Mouse (Mus musculus): ENCODE results near the gene Zbtb7b.

Zbtb7b gene

DNA sequence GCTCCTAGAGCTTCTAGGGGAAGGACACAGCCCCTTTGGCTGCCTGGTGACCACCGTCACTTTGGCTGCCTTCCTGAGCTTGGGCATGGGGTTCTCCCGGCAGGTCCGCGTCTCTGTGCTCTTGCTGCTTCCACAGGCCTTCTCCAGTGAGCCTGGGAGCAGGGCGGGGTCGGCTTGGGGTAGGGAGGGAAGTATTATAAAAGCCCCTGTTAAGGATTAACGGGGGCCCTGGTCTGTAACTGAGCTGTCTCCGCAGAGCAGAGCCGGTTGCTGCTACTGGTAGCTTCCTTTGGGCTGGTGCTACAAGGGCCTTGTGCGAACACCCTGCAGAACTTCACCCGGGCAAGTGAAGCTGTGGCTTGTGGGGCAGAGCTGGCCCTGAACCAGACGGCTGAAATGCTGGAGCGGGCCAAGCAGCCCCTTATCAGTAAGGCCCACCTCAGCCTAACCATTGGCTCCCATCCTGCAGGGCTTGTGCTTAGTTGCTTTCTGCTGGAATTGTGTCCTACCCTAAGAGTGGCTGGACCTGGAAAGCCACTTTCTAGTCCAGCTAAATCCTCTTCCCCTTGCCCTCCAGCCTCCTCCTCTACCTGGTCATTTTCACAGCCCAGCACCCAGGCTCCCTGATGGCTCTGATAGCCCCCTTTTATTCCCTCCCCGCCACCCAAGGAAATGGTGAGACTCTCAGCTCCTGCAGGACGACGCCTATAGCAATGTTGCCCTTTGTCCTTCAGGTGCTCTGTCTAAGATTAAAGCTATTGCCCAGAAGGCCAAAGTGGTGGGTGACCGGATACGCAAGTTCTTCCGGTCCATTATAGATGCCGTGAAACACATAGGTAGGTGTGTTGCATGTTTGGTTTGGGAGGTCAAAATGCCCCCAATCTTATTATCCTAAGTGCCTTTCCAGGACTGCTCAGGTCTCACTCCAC is 28.8 kb downstream of the Zbtb7b start:
- DNase-seq (ENCODE audit: low spot score): no peak

- no peak for DNase-seq (ENCODE audit: low spot score)
Observed at GRCm38 (mm10) chr3:89365153-89365485, 29.5 kb downstream of the Zbtb7b start, which contains the start of gene Dcst1. Gene Dcst1 (minus strand): TSS chr3:89365253.

GRCm38 (mm10) chr3:89364631-89365030 is 29.9 kb downstream of the Zbtb7b start:
- no peak for DNase-seq (ENCODE audit: low spot score)

DNA sequence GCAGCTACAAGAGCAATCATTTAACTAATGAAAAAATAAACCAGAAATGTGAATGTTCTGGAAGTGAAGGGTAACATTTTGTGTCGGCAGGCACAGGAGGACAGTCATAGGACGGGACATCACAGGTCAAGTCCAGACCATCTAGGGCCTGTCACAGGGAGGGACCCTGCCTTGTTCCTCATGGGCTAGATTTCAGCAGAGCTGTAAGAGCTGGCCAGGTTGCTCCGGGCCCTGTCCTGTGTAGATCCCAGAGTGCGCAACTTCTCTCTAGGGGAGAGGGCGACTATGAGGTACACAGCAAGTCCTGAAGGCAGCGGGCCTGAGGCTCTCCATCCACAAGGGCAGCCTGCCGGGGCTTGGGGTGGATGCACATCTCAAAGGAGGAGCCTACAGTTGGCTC is 32.9 kb downstream of the Zbtb7b start, which contains the start of gene Dcst2:
Gene Dcst2 (plus strand): TSS at position 301 of the 400 bp plus-strand sequence.
- DNase-seq (ENCODE audit: low spot score): no peak

DNA sequence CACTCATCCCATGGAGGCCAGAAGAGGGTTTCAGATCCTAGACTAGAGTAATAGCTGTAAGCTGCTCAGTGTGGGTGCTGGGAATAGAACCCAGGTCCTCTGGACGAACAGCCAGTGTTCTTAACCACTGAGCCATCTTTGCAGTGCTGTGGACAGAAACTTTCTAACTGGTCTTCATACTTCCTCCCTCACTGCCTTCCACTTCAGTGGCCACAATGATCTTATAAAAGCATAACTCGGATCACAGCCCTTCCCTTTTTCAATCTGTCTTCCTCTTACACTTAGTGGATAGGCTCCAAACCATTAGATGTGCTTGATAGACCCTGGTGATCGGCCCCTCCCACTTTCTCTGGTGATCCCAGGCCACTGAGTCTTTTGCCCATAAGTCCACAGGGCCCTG is 34.3 kb downstream of the Zbtb7b start:
- no peak for DNase-seq (ENCODE audit: low spot score)

- no peak for DNase-seq (ENCODE audit: low spot score)
Observed at GRCm38 (mm10) chr3:89359630-89360029, 34.9 kb downstream of the Zbtb7b start.

GRCm38 (mm10) chr3:89356029-89356428 is 38.5 kb downstream of the Zbtb7b start:
- DNase-seq (ENCODE audit: low spot score): no peak

- DNase-seq (ENCODE audit: low spot score): no peak
Observed at GRCm38 (mm10) chr3:89355512-89355902, 39.1 kb downstream of the Zbtb7b start.

GRCm38 (mm10) chr3:89354816-89355511 is 39.6 kb downstream of the Zbtb7b start:
- peak; percentile 91 for DNase-seq (ENCODE audit: low spot score)

DNA sequence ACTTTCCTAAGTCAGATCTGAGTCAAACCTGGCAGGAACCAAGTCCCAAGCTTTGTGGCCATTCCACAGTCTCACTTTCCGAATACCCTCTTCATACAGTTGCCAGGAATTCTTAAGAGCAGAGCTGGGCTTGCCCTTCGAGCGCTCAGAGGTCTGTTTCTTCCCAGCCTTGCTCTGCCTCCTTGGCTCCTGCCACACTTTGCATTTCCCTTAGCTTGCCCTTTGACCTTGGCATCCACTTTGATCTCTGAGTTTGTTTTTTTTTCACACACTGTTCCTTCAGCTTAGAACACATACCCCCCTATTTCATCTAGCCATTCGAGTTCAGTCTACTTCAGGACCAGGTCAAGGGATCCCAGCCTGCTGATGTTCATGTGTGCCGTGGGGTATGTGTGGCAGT is 43.3 kb downstream of the Zbtb7b start:
- DNase-seq (ENCODE audit: low spot score): no peak

GRCm38 (mm10) chr3:89349869-89350501 is 44.6 kb downstream of the Zbtb7b start, which contains the start of gene Adam15:
Gene Adam15 (minus strand): TSS chr3:89349996.
- DNase-seq (ENCODE audit: low spot score): peak; percentile 90

- DNase-seq (ENCODE audit: low spot score): peak; percentile 64
Observed at GRCm38 (mm10) chr3:89348911-89349868, 45.4 kb downstream of the Zbtb7b start.

- no peak for DNase-seq (ENCODE audit: low spot score)
Observed at GRCm38 (mm10) chr3:89347916-89348315, 46.7 kb downstream of the Zbtb7b start.

GRCm38 (mm10) chr3:89346815-89347540 is 47.6 kb downstream of the Zbtb7b start:
- DNase-seq (ENCODE audit: low spot score): no peak

- DNase-seq (ENCODE audit: low spot score): no peak
Observed at GRCm38 (mm10) chr3:89343279-89343678, 51.3 kb downstream of the Zbtb7b start.

DNA sequence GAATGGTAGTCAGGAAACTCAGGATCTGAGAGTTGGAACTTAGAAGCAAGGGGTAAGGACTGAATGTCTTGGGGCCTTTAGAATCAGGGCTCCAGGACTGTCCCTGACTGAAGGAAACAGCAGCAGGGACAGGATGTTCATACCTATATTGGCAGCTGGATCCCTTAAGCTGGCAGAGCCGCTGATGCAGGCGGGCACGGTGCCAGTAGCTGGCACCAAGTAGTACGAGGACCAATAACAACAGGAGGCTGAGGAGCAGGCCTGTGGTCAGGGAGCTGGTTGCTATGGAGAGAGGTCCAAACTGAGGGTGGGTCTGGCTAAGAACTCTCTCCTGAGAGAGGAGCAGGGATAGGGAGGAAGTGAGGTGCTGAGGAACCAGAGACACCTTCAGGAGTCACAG is 52.8 kb downstream of the Zbtb7b start:
- no peak for DNase-seq (ENCODE audit: low spot score)

DNA sequence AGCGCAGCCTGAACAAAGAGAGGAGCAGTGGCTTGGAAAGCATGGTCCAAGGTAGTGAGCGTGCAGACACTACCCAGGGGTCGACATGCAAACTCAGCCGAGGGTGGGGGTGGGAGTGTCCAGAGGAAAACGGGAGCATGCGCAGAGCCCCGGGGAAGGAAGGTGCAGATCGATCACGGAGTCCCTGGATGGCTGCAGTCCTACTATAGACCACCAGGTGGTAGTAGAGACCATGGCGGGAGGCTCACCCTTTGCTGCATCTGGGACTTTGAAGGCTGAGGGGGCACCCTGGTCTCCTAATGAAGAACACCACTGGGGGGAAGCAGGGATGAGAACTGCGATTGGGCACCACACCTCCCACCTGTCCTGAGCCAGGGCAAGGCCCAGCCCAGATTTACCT is 54.1 kb downstream of the Zbtb7b start:
- peak; percentile 94 for DNase-seq (ENCODE audit: low spot score)

DNA sequence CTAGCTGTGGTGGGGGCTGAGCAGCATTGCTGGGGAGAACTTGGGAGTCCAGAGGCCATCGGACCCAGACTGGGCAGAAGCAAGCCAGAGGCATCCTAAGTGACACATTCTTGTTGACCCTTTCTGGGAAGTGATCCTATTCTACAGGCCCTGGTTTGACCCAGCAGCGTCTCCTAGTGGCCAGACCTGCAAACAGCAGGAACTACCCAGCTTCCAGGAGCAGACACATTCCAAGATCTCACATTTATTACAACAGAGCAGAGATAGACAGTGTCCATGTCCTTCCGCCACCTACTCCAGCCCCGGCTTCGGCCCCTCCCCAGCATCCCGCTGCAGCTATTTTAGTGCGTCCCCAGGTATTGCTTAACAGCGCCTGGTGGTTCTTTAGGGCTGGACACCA is 55.2 kb downstream of the Zbtb7b start:
- DNase-seq (ENCODE audit: low spot score): peak; percentile 90

DNA sequence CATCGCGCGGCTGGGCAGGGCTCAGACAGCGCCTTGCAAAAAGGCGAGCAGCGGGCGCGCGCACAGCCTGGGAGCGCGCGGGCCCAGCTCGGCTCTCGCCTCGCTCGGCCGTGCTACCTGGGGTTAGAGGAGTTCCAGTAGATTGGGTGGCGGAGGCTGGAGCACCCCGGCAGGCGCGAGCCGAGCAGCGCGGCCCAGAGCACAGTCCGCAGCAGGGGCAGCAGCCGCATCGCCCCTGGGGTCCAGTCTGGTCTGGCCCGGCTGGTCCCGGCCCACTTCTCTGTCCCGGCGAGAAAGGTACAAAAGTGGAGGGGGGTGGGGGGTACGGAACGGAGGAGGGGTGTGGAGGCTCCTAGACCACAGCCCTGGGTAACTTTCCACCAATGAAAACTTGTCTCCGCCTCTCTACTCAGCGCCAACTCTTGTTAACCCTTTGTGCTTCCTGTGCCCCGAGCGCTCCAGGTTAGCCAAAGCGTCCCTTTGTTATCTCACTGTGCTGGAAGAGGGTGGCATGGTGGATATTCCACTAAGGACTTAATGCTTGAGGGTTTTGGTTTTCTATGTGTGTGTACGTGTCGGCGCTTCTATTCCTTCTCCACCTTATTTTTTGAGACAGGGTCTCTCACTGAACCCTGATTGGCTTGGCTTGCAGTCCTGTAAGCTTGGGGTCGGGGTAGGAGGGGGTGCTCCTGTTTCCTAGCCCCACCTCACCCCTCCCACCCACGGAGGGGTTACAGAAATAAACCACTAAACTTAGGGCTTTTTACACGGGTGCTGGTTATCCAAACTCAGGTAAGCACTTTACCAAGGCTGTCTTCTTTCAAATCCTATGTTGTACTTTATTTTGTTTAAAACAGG is 56.6 kb downstream of the Zbtb7b start, which contains the start of gene Efna4:
Gene Efna4 (minus strand): TSS at position 308 of the 858 bp plus-strand sequence.
- peak; percentile 90 for DNase-seq (ENCODE audit: low spot score)

Measured in embryo, embryonic 10.5 days (tissue).